Mouse (Mus musculus): ENCODE measurements around the gene Fhad1.

The Fhad1 gene

DNA sequence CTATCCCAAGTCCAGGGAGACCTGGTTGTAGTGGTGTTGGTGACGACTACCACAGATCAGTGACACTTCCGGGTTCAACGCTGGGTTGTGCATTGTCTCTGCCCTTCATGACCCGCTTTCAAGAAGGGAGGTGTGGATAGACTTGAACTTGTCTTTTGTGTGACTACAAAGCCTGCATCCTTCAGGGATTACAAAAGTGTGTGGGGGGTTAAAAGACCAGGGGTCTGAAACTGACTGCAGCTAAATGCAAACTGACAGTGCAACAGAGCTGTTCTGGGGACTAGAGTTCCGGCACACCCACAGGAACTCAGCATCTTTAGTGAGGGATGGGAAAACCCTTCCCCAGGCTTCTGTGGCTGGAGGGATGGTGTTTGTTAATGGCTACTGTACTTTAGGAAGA is 83.4 kb downstream of the Fhad1 start:
- DNase-seq (ENCODE audit: low read depth) = no peak

DNA sequence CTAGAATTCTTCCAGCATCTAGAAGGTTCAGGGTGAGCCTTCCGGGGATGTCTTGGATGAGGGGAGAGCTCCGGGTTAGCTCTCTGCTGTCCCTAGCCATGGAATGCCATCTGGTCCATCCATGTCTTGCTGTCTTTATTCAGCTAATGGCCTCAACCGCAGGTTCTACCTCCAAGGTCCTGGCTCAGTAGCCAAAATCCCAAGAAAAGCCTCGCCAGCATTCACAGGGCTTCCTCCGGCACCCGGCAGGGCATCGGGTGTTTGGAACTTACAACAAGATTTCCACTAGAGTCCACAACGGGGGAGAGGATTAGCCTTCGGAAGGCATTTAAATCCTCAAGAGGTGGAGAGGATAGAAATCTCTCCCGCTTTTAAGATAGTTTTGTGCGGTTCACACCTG is 84.9 kb downstream of the Fhad1 start:
- no peak for DNase-seq (ENCODE audit: low read depth)

DNA sequence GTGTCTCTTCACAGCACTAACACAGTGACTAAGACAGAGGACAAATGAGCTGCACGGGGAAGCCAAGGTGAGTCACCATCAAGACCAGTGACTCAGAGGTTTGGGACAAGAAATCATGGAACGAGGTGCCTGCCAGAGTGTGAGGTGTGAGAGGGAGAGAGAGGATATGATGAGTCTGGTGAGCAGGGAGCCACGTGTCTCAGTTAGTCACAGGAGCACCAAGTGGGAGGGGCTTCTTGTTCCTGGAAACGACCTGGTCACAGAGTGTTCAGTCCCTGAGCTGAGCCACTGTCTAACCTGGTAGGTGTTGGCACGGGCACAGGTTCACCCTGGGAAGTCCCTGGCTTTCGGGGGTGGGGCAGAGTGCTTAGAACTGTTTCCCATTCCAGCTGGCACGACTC is 86.0 kb downstream of the Fhad1 start:
- peak; percentile 40 for DNase-seq (ENCODE audit: low read depth)

DNA sequence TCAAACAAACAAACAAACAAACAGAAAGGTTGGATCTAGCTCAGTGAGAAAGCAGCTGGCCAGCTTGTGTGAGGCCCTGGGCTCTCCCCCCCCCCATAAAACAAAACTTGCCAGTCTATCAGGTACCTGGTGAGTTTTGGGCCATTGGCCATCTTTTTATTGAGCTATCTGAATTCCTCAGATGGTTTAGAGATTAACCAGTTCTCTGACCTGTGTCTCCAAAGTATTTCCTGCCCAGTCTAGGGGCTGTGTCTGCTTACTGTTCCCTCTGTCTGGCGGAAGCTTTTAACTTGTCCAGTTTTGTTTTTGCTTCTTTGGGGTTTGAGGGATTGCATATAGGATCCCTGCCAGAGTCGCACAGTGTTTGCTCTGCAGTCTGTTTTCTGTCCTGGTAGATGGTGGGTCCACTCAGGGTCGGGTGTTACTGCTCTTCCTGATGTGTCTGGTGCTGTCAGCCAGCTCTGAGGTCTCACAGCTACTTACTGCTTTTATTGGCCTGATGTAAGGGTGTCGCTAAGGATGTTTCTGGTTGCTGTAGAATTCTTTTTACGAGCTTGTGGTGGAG is 89.0 kb downstream of the Fhad1 start:
- no peak for DNase-seq (ENCODE audit: low read depth)

DNA sequence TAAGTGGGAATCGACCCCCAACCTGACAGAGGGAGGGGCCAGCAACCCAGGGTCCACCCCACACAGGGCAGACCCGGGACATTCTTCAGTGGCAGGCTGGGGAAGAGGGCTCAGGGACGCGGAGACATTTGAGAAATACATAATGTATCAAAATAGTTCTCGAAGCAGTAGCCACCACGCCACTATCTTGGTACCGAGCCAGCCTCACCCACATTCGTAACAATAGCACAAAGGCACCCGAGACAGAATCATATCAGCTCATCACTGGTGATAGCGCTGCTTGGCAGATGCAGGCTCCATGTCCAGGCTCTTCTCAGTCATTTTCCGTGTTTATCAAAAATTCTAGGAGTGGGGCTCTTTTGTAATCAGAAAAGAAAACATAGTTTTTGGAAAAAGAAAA is 90.9 kb downstream of the Fhad1 start:
- no peak for DNase-seq (ENCODE audit: low read depth)

DNA sequence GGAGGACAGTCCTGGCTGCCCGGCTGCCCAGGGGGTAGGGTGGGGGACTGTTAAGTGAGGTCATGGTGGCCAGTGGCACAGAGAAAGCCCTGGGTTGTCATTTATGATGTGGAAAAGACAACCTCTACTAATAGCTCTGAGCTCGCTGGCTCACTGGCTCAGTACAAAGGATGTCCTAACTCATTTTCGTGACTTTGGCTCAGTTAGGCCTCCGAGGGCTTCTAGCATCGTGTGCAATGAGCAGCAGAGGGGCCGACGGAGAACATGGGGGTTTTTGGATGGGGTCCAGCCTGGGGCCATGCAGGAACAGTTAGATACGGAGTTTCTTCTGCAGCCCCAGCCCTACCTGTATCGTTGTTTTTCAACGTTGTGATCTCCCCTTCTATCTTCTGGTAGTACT is 94.5 kb downstream of the Fhad1 start:
- DNase-seq (ENCODE audit: low read depth) = no peak

DNA sequence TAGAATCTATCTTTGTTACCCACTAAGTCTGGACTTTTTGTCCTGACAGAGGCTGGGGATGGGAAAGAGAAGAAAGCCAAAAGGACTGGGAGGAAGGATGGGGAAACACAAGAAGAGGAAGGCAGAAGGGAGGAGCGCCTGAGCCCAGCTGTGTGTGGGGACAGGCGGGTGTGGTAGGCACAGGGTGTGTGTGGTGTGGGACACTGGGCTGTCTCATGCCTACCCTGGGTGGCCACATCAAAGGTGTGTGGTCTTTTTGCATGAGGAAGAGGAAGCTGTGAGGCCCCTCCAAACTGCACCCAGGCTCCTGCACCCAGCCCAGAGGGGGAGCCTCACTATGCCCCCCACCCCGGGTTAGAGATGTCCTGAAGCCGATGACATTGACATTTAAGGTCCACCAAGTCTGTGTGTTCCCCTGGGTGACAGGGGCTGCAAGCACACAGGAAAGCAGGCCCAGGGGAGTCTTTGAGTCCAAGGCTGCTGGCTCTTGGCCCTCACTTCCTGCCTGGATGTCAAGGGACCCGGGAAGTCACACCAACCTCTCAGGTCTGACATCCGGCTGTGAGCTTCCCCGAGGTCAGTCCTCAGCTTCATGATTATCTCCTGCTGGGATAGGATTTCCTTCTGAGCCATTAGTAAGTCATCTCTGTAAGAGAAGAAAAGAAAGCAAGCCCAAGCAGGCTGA is 97.0 kb downstream of the Fhad1 start:
- no peak for DNase-seq (ENCODE audit: low read depth)

DNA sequence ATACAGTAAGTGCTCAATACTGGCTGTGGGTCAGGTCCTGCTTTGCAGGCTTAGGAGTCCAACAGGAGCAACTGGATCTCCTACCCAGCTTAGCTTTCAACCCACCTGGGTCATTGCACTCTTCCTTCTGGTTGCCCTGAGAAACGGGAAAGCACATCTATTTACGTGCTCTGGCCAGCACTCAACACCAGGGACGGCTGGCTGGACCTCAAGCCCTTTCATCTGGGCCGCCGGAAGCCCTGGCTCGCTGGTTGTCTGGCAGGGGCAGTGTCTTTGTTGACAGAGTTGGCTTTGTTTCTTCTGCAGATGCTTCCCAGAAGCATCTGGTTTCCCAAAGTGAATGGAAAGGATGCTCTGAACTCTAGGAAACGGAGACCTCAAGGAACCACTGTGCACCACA is 100.8 kb downstream of the Fhad1 start:
- DNase-seq (ENCODE audit: low read depth) = no peak

DNA sequence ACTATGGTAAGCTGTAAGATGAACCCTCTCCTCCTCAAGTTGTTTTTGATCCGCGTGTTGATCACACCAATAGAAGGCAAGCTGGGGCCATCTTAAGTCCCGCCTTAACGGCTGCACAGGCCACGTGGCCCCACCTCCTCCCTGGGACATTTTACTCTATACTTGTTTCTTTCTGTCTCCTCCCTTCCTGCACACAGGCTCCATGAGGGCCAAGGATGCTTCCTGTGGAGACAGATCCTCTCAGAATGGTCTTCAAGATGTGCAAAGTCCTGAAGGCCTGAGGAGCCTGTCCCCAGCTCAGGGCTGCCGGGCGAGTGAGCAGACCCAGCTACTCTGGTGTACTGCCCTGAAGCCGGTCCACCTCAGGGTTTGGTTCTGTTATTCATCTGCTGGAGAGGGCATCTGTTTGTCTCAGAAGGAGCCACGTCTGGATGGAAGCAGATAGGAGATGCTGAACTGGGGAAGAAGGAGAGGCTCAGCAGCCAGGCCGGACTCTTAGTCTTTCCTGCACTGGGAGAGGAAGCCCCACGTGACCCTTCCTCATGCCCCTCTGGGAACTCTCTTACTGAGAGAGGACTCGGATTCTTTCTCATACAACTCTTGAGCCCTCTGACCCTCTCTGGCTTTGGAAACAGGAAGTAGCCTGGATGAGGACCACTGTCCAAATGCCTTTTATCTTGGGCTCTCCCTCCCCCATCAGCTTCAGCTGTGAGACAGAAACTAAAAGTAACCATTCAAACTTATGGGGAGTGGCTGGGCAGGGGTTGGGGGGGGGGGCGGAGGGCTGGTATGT is 101.5 kb downstream of the Fhad1 start:
- DNase-seq (ENCODE audit: low read depth) = no peak

DNA sequence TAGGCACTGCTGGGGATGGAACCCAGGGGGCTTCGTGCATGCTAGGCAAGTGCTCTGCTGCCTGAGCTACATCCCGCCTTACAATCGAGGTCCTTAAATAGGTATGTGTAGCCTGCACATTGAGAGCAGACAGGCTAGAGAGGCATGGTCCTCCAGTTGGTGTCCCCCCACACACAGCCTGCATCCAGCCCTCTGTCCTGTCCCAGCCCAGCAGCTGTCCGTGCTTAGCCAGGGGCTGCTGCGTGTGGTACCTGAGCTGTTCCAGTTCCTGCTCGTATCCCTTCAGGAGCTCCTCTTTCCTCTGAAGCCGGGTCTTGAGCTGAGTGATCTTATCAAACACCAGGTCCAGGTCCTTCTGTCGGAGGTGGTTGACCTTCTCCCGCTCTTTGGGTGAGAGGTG is 110.2 kb downstream of the Fhad1 start:
- DNase-seq (ENCODE audit: low read depth) = no peak

DNA sequence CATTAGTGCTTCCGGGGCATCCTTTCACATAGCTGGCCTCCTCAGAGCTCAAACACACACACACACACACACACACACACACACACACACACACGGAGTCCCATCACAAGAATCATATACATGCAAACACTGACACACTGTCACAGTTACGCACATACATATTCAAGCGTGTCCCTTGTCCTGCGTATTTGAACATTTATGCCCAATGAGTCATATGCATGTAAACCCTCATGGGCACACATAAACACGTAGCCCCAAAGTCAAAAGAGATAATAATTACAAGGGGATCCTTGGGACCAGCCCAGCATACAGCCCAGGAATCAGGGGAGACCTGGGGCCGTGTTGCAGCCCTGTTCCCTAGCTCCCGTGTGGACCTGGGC is 112.4 kb downstream of the Fhad1 start:
- no peak for DNase-seq (ENCODE audit: low read depth)

DNA sequence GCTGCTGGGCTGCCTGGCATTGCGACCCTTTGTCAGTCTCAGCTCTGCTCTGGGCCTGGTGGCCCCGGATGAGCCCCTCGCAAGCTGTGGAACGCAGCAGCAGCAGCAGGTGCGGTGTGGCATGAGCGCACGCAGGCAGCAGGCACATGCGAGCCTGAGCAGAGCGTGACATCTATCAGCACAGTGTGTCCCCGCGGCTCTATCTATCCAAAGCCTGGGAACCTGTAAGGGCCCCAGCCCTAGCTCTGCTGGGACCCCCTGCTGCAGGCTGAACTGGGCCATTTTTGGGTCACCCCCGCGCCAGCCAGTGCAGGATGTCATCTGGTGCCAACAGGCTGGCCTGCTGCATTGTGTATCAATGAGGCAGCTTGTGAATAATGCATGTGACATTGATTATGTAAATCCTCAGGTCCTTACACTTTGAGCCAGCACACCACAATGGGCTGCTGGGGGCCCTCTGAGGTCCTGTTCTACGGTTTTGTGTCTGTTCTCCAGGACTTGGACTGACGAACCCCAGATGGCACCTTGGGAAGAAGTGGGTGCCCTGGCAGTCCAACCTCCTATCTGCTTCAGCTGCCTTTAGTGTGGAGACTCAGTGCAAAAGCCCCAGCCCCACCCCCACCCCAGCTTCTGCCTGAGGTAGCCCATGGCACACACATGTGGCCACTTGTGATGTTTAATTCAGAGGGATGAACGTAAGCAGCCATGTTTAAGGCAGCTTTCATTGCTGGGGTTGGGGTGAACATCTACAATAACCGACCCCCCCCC is 113.0 kb downstream of the Fhad1 start:
- DNase-seq (ENCODE audit: low read depth) = no peak

DNA sequence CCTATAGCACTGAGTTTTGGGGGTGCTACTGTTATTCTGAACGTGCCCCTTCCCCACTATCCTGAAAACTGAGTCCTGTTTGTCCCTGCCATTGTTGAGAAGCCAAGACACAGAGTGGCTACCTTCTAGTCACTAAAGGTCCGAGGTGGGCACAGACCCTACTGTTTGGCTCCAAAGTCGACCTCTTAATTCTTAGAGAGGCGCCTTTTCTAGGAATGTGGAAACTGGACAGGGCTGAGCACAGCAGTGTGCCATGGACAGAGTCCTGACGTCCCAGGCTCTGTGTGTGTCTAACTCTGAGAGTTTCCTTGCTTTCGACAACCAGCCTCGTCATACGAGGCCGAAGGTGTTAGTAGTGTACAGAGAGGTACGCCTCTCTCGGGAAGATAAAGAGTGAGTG is 114.5 kb downstream of the Fhad1 start:
- no peak for DNase-seq (ENCODE audit: low read depth)

DNA sequence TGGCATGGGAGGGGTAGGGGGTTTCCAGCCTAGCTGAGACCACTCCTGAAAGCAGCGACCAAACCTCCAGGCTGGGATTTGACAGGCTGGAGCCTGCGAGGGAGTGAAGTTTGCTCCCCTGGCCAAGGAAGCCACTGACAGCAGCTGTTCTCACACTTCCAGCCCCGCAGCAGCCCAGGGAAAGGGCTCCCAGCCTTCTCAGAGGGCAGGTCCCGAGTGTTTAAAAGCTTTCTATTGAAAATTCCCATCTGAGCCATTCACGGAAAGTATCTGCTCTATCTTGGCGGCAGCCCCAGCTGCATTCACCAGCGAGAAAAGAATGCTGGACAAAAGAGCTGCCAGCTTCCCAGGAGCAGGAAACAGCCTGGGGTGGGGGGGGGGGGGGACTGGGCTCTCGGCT is 114.9 kb downstream of the Fhad1 start:
- no peak for DNase-seq (ENCODE audit: low read depth)

DNA sequence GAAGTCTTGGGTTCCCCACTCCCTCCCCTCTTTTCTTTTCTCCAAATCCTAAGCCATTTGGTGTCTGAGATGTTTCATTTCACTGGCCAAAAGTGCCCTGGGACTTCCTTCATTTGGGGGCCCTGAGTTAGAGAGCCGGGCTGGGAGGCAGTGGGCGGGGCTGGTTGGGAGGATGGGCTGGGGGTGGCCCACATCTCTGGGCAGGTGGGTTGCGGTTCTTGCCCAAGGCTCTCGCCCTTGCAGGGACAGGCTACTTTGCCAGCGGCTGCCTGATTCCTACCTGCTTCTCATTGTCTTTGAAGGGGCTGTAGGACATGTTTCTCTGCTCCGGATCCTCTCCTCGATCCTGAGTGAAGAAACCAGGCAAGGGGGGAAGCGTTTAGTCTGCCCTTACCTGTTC is 116.0 kb downstream of the Fhad1 start:
- no peak for DNase-seq (ENCODE audit: low read depth)

DNA sequence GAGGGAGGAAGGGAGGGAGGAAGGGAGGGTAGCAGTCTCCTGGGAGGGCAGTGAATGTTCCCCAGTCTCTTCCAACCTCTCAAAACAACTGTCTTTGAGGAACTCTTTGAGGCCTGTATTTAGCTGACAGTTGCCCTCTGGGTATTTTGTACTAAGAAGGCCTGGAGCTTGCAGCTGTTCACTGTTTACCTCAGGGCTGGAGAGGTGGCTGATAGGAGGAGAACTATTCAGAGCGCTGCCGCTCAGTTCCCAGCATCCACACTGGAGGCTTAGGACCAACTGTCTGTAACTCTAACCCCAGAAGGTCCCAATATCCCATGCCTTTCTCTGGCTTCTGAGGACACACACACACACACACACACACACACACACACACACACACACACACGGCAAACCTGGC is 117.0 kb downstream of the Fhad1 start:
- DNase-seq (ENCODE audit: low read depth) = no peak

DNA sequence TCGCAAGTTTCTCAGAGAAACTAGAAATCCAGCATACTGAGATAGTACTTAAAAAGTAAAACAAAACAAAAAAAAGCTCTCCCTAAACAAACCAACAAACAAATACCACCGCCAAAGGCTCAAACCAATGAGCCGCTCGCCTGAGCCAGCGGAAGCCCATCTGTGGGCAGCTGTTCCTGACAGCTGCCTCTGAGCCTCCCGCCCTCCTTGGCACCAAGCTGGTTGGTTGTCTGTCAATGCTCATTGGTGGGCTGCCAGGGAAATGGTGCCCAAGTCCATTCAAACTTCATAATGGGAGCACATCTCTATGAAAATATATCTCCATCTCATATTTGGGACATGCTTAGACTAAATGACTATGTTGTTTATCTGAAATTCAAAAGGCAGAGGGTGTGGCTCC is 117.7 kb downstream of the Fhad1 start:
- no peak for DNase-seq (ENCODE audit: low read depth)

DNA sequence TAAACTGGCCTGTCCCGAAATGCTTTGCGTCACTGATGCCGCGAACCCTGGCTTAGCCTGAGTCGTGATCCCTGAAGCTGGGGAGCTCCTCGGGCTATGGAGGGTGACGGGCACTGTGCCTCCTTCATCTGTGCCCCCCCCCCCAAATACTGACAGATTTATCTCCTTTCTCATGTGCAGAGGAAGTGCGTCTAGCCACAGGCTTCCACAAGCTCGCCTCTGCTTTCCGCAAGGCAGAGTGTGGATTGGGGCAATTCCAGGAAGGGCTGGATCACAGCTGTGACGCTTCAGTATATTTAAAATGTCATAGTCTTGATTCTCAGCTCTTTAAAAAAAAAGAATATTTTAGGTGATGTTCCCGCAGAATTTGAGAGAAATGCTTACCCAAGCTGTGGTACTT is 119.1 kb downstream of the Fhad1 start:
- peak; percentile 40 for DNase-seq (ENCODE audit: low read depth)

DNA sequence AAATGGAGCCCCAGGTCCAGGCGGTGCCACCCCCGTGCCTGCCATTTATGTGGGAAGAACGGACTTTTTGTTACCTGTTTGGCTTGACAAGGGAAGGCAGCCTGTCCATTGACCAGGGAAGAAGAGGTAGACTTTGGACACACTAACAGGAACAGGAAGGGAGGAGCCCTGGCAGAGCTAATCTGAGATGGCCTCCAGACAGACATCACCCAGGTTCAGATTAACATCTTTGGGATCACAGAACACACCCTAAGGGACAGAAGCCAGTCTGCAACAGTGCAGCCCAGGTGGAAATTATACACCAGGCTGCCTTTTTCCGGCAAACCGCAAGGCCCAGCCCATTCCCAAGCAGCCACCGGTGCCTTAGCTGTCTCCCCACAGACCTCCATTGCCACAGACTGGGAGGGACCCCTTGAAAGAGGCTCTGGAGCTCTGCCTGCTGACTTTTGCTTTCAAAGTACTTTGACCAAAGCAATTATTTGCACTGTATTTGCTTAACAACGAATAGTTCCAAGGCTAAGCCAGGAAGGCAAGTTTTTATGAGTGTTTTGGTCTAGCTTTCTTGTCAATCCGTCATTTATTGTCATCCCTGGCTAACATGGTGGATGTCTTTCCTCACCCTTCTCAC is 121.6 kb downstream of the Fhad1 start:
- no peak for DNase-seq (ENCODE audit: low read depth)

DNA sequence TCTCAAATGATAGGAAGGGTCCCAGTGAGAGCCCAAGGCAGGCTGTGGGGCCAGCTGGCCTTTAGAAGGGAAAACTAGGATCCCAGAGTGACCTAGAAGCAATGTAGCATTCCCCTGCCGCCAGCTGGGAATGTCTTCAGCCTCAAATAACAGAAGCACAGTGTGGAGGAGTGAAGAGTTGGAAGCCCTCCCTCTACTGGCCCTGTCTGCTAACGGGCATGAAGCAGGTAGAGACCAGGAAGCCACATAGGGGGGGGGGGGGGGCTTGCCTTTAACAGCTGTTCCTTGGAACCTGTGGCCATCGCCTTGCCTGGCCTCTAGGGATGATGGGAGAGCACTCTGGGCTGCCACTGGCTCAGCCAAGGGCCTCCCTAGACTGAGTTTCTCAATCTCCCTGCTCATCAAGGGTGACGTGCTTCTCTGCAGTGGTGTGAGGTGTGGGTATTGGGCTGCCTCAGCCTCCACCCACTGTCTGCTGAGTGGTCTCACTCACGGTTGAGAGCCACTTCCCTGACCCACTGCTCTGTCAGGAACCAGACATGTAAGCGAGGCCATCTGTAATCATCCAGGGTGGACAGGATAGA is 128.4 kb downstream of the Fhad1 start:
- no peak for DNase-seq (ENCODE audit: low read depth)

DNA sequence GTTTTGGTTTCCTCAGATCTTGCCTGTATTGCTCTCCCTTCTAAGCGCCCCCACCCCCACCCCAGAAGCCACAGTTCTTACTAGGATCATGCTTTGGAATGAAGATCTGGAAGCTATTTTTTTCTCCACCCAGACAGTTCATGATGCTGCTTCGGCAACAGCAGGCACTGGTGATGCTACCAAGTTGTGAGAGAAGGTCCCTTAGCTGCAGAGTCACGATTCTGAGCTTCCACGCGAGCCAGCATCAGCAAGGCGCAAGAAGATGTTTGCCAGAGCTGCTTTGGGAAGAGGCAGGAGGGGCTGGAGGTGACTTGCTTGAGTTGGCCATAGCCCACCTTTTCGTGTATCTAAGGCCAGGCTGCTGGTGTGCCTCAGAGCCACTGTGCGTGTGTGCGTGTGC is 129.4 kb downstream of the Fhad1 start:
- DNase-seq (ENCODE audit: low read depth) = no peak

DNA sequence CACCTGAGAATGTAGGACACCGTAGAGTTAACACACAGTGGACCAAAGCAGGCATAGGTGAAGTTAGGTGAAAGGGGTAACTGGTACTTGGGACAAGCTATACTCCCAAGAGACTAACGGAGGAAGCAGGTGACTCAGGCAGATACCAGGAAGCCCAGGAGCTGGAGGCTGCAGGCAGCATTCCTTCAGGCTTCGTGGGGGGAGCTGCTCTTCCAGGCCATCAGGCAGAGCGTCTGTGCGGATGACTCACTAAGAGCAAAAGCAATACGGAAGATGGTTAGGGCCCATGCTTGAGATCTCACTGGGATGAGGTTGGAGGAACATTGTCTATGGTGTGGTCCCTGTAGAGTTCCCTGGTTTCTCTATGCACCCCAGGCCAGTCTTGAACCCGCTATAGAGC is 132.0 kb downstream of the Fhad1 start:
- no peak for DNase-seq (ENCODE audit: low read depth)

Data from 416B (cell line).